Mouse (Mus musculus): ENCODE data around the gene Sart3. TPM values are rescaled to one million over a fixed set of nuclear protein-coding genes. Genes with fewer than 3 reads are reported as not detected.
A peak's percentile ranks its signal among the peaks of the same experiment; 100 is the strongest.

Sart3 gene
- total RNA-seq, 2 experiments from 2014 or later: 8.4 to 44.9 TPM

GRCm38 (mm10) chr5:113771213-113772162 lies 822 bp downstream of the Sart3 start:
- ATAC-seq (replicated peaks; ENCODE audit: low FRiP score, poor library complexity, severe bottlenecking): peak; percentile 81

GRCm38 (mm10) chr5:113768806-113769205 lies 3.5 kb downstream of the Sart3 start:
- ATAC-seq (replicated peaks; ENCODE audit: low FRiP score, poor library complexity, severe bottlenecking): no peak

GRCm38 (mm10) chr5:113765641-113766526 lies 6.4 kb downstream of the Sart3 start:
- no peak for ATAC-seq (replicated peaks; ENCODE audit: low FRiP score, poor library complexity, severe bottlenecking)

- ATAC-seq (replicated peaks; ENCODE audit: low FRiP score, poor library complexity, severe bottlenecking): no peak
Measured at GRCm38 (mm10) chr5:113764426-113764825, 7.9 kb downstream of the Sart3 start.

- no peak for ATAC-seq (replicated peaks; ENCODE audit: low FRiP score, poor library complexity, severe bottlenecking)
Measured at GRCm38 (mm10) chr5:113761585-113761984, 10.7 kb downstream of the Sart3 start.

GRCm38 (mm10) chr5:113755347-113756030 lies 16.8 kb downstream of the Sart3 start:
- no peak for ATAC-seq (replicated peaks; ENCODE audit: low FRiP score, poor library complexity, severe bottlenecking)

DNA sequence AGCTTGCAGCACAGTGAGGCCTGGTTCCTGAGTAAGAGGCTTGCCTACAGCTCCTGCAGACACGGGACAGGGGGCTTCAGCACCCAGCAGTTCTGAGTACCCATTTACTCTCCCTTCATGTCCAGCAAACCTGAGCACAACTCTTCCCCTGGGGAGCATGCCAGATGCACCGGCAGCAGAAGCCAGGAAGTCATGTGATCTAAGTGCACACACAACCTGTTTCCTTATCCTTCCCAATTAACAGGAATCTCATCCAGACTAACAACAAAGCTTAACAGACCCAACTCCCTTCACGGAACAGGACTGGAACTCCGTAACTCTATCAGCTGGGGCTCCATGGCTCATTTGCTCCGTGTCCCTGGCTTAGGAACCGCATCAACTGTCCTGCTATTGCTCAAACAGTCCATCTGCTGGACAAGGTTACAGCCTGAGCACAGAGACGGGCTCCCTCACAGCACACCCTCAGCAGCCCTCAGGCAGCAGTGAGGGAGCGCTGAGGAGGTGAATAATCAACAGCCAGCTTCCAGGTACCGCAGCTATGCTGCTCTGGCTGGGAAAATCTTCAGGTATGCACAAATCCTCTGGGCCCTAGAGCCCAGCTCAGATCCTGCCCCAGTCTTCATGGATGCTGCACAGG lies 20.7 kb downstream of the Sart3 start:
- no peak for ATAC-seq (replicated peaks; ENCODE audit: low FRiP score, poor library complexity, severe bottlenecking)

DNA sequence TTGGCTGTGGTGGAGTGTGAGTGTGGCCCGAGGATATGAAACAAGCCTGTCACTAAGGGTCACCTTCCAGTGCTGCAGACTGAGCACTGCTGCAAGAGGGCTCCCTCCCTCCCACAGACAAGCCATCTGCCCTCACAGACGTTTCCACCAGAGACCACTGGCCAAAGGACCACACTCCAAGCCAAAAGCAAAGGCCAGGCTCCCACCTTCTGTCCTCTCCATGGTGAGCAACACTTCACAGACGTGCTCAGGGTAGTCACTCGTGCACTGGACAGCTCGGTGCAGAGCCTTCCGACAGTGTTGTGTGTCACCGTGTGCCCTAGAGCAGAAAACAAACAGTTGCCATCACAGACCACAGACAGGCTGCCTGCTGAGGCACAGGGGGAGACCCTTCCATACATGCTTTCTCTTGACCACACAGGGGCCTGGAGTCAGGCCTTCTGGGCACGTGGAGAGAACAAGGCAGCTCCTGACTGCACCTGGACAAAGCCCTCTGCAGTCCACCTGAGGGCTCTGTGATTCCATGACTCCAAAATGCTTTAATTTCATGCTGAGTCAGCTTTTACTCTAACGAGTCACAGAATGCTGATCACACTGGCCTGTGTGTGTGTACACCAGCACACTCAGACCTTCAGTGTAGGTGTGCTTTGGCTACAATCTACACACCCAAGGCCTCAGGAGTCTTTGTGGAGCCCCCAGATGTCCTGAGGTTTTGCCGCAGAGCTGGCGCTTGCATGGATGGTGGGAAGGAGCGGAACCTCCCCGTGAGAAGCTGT lies 23.6 kb downstream of the Sart3 start:
- no peak for ATAC-seq (replicated peaks; ENCODE audit: low FRiP score, poor library complexity, severe bottlenecking)

DNA sequence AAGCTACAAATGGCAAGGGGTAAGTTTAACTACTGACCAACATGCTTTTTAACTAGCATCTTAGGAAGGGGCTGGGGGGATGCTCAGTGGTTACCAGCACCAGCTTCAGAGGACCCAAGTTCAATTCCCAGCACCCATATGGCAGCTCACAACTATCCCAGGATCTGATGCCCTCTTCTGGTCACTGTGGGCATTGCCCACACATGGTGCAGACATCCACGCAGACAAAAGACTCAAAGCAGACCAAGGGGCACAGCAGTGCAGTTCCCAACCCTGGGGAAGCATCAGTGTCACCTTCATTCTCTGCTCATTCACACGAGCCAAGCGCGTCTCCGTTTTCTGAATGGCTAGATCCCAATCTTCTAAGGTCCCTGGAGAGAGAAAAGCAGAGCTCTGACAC lies 24.7 kb downstream of the Sart3 start:
- ATAC-seq (replicated peaks; ENCODE audit: low FRiP score, poor library complexity, severe bottlenecking): no peak

GRCm38 (mm10) chr5:113737607-113738237 lies 34.6 kb downstream of the Sart3 start:
- no peak for ATAC-seq (replicated peaks; ENCODE audit: low FRiP score, poor library complexity, severe bottlenecking)

DNA sequence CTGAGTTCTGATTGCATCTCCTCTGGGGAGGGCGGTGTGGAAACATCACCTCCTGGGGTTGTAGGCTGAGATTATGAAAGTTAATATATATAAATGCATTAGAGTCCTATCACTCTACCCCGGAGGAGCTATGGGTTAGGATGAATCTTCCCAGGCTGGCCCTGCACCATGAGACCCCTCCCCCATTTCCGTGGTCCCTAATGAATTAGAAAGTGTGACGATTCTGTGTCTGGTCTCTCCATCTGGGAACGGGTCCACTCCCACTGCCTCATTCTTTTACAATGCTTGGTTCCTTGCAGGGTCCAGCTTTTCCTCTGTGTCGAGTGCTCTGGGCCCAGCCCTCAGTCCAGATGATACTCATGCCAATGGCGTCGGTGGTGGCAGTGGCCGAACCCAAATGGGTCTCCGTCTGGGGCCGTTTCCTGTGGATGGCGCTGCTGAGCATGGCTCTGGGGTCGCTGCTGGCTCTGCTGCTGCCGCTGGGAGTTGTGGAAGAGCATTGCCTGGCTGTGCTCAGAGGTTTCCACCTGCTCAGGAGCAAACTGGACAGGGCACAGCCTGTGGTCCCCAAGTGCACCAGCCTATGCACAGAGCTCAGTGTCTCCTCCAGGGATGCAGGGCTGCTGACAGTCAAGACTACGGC lies 35.7 kb downstream of the Sart3 start:
- ATAC-seq (replicated peaks; ENCODE audit: low FRiP score, poor library complexity, severe bottlenecking): no peak

- ATAC-seq (replicated peaks; ENCODE audit: low FRiP score, poor library complexity, severe bottlenecking): no peak
Measured at GRCm38 (mm10) chr5:113736113-113736502, 36.2 kb downstream of the Sart3 start.

DNA sequence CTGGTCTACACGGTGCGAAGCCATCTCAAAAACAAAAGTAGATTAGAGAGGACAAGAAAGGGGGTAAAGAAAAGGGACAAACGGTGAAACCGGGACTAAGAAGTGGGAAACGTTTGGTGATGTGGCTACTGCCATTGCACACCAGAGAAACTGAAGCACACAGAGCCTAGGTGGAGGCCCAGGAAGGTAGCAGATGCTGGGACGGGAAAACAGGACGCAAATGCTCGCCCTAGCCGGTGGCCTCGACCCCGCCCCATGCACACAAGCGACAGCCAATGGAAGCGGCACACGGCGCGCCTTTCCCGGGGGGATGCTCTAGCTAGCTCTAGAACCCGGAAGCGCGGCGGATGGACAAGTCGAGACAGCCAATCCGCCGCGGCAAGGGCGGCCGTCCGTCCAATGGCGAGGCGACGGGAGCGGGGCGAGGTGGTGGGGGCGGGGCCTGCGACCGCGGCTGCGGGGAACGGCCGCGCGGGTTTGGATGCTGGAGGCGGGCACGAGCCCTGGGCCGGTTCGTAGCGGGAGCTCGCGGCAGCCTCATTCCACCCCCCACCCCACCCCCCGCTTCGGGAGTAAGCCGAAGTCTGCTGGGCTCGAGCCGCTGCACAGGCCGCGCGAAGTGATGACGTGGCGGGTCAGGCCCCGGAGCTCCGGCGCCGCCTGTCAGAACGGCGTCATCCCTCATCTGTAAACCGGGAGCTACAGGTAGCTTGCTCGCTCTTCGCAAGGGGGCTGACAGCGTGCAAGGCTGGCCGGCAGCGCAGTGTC lies 36.8 kb downstream of the Sart3 start, which contains the start of gene Ficd:
Ficd (plus strand) TSS at position 459 of the 768 bp plus-strand sequence.
- peak; percentile 98 for ATAC-seq (replicated peaks; ENCODE audit: low FRiP score, poor library complexity, severe bottlenecking)

DNA sequence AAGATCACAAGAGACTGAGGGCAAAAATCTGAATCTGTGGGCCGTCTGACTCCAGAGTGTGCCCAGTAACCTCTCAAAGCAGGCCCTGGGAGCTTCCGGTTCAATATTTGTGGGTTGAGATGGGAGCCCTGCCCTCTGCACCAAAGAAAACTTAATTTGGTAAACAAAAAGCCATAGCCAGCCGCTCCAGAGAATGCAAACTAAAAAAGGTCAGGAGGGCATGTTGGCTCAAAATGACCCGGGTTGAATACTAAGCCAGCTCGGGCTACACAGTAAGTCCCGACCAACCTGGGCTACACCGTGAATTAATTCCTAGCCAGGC lies 37.3 kb downstream of the Sart3 start:
- no peak for ATAC-seq (replicated peaks; ENCODE audit: low FRiP score, poor library complexity, severe bottlenecking)

DNA sequence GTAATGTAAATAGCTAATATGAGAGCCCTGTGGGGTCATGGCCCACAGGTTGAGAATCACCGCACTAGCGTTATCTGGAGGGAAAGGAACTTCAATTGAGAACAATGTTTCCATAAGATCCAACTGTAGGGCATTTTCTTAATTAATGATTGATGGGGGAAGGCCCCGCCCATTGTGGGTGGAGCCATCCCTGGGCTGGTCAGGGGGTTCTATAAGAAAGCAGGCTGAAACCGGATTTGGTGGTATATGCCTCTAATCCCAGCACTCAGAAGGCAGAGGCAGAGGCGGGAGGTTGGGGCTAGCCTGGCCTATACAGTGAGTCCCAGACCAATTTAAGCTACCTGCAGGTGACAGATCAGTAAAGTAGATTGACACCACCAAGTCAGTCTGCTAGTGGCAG lies 37.9 kb downstream of the Sart3 start:
- ATAC-seq (replicated peaks; ENCODE audit: low FRiP score, poor library complexity, severe bottlenecking): no peak

- ATAC-seq (replicated peaks; ENCODE audit: low FRiP score, poor library complexity, severe bottlenecking): no peak
Measured at GRCm38 (mm10) chr5:113732182-113732581, 40.1 kb downstream of the Sart3 start.

DNA sequence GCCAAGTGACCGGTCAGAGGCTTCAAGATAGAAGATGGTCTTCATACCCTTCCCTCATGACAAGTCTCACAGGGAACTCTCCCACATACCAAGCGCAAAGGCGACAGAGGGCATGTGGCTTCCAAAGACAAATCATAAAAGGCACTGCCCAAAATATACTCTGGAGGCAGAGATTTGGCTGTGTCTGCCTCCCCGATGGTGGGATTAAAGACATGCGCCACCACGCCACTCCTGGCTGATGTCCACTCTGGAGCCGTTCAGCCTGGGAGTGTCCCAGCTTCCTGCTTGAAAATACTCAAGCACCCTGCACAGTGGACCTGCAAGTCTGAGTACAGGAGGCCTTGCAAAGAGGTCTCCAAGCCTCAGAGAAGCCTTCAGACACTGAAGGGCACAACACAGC lies 41.1 kb downstream of the Sart3 start:
- no peak for ATAC-seq (replicated peaks; ENCODE audit: low FRiP score, poor library complexity, severe bottlenecking)

Data from erythroid progenitor cell, adult 5-6 weeks (primary cell).